Mouse (Mus musculus): ENCODE measurements around the gene Senp8.
"Not testable (repeated sequence)": the region's sequence is repeated elsewhere in the genome, so short reads cannot be mapped to it uniquely, and the experiment has no call there.

Senp8 gene

GRCm38 (mm10) chr9:59750267-59751065 lies at the start of gene Senp8, which contains the start of gene Myo9a:
Gene Senp8 (minus strand): TSS chr9:59750710.
Gene Myo9a (plus strand): TSS chr9:59750896.
- peak; percentile 98 for DNase-seq (ENCODE audit: low spot score)

DNA sequence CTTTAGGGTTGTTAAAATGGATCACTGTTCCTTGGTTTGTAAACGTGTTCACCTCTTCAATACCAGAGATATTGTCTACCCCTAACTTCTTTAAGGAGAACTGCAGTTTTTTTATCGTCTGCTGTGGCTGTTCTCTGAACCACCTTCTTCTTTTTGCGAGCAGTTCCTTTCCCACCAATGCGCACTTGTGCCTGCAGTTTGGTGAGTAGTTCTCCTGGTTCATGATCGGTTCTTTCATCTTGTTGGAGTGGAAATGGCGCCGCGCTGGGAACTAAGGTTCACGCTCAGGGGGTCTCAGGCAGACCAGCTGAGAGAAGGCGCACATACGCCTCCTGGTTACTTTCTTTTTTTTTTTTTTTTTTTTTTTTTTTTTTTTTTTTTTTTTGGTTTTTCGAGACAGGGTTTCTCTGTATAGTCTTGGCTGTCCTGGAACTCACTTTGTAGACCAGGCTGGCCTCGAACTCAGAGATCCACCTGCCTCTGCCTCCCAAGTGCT lies 16.5 kb upstream of the Senp8 start:
- not testable (repeated sequence) for DNase-seq (ENCODE audit: low spot score)

GRCm38 (mm10) chr9:59760515-59760914 lies 10.0 kb upstream of the Senp8 start:
- no peak for DNase-seq (ENCODE audit: low spot score)

GRCm38 (mm10) chr9:59757016-59757415 lies 6.5 kb upstream of the Senp8 start:
- DNase-seq (ENCODE audit: low spot score): not testable (repeated sequence)

DNA sequence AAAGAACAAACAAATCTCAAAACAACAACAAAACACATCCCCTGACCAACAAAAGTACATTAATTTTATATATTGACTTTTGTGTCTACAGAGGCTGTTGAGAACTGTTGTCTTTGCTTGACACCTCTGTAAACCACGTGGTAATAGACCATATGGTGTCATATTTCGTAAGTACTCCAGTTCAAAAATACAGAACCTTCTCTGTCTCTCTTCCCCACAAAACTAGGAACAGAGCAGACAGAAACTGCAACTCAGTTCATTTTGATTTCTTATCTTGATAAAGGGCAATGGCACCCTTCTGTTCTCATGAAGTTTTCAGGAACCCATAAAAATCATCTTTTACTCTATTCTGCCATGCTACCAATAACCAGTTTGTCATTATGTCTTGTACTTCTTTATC lies 4.7 kb upstream of the Senp8 start:
- no peak for DNase-seq (ENCODE audit: low spot score)

DNA sequence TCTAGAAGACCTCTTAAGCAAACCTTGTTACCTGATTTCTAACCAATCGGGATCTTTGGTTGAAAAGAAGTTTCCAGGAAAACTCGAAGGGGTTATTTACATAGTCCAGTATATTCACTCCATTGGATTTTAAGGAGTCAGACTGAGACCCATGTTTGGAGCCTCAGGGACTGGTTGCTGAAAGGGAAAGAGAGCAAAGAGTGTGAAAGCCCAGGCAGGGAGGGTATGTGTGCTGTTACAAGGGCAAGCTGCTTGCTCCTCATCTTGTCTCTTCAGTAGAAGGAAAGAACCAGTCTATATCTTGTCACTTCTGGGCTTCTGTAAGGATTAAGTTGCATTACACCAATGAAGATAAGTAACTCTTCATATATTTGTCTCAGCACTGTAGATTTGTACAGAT lies 1.5 kb upstream of the Senp8 start:
- no peak for DNase-seq (ENCODE audit: low spot score)

DNA sequence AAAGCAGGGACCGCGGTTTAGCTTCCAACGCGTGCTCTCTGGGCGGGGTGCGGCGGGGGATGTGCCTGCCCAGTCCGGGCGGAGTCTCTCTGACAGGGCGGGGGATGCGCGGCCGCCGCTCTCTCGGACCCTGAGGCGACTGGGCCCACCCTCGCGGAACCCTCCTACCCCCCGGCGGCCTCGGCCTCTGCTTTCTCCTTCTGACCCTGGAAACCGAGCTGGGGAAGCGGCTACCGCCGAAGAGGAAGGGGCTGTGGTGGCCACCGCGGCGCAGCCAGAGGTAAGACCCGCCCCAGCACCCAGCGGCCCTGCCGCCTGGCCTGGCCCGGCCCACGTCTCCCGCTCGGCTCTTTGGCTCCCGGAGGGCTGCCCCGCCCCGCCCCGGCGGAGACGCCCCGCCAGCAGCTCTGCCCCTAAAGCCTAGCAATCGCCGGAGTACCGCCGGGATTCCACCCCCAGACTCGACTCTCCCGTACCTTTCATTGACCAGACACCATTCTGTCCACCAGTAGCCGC lies 614 bp upstream of the Senp8 start:
- peak; percentile 88 for DNase-seq (ENCODE audit: low spot score)

- DNase-seq (ENCODE audit: low spot score): no peak
Measured at GRCm38 (mm10) chr9:59749581-59750265, 787 bp downstream of the Senp8 start.

DNA sequence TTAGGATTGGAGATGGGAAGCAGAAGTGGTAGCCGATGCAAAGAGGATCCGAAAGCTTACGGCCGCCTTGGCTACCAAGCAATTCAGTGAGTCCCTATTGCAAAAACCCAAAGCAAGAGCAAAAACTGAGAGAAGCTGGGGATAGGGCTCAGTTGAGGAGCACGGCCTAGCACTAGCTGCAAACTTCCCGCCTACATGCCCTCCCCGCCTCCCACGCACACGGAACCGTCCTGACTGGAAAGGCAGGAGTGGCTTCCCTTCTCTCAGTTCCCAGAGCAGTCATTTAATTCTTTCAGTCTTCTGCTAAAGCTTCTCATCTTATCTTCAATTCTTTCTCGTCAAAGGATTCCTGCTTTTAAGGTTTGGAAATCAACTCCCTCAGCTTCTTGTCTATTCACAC lies 1.5 kb downstream of the Senp8 start:
- DNase-seq (ENCODE audit: low spot score): peak; percentile 43

- DNase-seq (ENCODE audit: low spot score): no peak
Measured at GRCm38 (mm10) chr9:59748387-59748786, 2.1 kb downstream of the Senp8 start.

GRCm38 (mm10) chr9:59743903-59744302 lies 6.6 kb downstream of the Senp8 start:
- no peak for DNase-seq (ENCODE audit: low spot score)

GRCm38 (mm10) chr9:59740593-59740992 lies 9.9 kb downstream of the Senp8 start:
- DNase-seq (ENCODE audit: low spot score): no peak

- DNase-seq (ENCODE audit: low spot score): no peak
Measured at GRCm38 (mm10) chr9:59735394-59735793, 15.1 kb downstream of the Senp8 start.

DNA sequence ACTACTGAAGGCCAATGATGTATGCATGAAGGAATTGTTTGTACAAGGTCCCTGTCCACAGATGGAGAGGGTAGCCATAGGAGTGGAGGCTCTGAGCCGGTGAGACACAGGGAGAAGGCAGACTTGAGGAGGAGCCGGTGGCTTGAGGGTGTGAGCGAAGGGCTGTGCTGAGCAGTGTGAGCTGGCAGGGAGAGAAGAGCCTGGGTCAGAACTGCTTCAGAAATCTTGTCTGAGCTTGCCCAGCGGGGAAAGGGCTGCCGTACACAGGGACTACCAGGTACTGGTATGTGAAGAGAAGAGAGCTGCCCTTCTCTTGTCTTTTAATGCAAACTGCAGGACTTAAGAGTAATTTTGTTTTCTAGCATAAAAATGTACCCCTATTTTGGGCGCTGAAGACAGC lies 17.4 kb downstream of the Senp8 start:
- DNase-seq (ENCODE audit: low spot score): no peak

DNA sequence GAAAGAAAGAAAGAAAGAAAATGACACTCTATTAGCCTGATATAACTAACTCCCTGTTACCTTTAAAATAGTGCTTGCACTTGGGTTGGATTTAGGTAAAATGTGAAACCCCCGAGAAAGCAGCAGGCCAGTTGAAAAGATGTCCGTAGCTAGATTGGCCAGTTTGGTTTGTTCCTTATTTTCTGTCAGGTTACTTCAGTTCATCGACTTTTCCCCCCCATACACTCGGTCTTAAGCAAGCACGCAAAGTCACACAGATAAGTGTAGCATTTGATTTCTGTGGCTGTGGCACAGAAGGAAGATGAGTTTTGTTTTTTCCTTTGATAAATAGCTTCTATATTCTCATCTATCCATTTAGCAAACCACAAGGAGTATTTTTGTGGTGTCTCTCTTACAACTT lies 19.4 kb downstream of the Senp8 start:
- no peak for DNase-seq (ENCODE audit: low spot score)

DNA sequence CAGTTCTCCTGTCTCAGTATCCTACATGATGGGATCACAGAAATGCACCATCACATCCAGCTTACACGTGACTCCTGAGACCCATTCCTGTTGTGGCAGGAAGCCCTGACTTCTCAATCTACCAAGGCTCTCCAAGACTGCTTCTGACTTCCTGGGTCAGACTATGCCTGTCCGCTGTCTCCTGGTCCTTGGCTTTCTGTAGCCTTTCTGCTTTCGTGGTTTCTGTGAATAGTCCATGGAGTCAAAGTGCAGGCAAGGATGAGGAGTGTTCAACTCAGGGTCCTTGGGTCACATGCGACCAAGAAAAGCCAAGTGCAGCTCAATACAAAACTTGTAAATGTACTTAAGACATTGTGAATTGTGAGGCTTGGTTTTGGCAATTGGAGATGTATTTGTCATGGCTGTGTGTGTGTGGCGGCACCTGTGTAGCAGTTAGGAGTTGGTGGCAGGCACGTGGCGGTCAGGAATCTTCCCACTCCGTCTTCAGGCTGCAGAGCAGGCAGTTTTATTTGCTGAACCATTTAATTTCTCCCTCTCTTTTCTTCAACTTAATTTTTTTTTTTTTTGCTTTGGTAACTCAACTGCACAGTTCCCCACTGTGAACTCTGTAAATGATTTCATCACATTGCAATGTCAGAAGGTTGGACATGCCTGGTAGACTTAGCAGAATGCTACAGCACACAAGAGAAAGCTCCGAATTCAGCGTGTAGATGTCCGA lies 22.8 kb downstream of the Senp8 start:
- no peak for DNase-seq (ENCODE audit: low spot score)

GRCm38 (mm10) chr9:59725515-59725914 lies 25.0 kb downstream of the Senp8 start:
- DNase-seq (ENCODE audit: low spot score): no peak

GRCm38 (mm10) chr9:59723791-59724442 lies 26.6 kb downstream of the Senp8 start:
- DNase-seq (ENCODE audit: low spot score): peak; percentile 14

DNA sequence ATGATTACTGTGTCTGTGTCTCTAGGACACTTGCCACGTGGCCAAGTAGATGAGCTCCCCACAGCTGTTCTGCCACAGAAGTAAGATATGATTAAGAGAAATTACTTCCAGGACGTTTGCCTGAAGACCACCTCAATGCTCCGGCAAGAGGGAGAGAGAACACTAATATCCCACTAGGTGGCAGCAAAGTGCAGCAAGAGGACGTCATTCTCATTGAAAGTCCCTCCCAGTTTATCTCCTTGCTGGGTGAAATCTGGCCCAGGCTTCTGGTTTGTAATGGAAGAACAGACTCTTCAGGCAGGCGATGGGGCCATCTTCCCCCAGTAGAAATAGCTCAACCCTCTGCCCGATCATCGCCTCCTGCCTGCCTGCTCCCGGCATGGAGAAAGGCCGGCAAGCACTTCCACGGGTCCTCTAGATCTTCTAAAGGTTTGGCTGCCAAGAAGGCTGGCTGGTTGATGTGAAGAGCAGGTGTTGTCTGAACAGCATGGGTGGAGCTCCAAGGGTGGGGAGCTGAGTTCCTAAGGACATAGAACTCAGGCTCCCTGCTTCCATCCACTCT lies 27.3 kb downstream of the Senp8 start:
- peak; percentile 44 for DNase-seq (ENCODE audit: low spot score)

DNA sequence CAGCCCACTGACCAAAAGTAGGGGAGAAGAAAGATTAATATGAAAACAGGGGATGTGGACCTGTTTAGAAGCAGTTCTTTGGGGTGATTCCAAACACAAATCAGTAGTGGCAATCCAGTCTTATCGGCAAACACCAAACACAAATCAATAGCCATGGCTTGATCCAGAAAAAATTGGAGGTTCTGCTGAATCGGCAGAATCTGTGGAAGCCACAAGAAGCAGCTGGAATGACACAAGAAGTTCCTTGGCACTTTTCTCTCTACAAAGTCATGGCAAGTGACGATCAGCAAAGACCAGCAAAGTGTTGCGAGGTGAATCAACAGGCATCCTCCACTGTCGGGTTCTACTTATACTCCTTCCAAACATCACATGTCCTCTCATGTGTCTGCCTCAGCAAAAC lies 29.4 kb downstream of the Senp8 start:
- no peak for DNase-seq (ENCODE audit: low spot score)

GRCm38 (mm10) chr9:59718237-59718636 lies 32.3 kb downstream of the Senp8 start:
- DNase-seq (ENCODE audit: low spot score): no peak
